Mouse (Mus musculus) liver (tissue): Measurements from ENCODE around the gene Stk40.
"Not testable (repeated sequence)": the region's sequence is repeated elsewhere in the genome, so short reads cannot be mapped to it uniquely, and the experiment has no call there.

Source experiments
- DNase-seq: peaks from one replicate; pipeline ENCODE4 v3.0.0-alpha.2; 2020; ENCODE audit warnings: mixed read lengths

The Stk40 gene

DNA sequence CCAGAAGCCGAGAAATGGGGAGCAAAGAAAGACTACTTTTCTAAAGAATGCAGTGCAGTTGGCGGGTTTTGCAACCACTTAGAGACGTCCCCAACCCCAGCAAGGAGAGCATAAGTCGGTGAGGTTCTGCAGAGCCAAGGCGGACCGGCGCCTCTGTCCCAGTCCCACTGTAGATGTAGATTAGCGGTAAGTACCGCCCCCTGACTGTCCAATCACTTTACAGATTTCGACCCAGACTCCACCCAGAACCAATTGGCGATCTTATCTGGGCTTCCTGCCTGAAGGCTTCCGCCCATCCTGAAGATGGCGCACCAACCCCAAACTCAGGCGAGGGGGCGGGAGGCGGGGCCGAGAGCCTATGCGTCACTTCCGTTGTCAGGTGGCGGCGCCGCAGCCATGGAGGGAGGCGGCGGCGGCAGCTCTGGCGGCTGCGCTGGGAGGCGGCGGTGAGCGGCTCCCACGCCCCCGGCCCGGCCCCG lies at the start of gene Stk40:
TSS of gene Stk40 (plus strand) at position 368 of the 479 bp plus-strand sequence.
- DNase-seq, result peak; percentile 98

DNA sequence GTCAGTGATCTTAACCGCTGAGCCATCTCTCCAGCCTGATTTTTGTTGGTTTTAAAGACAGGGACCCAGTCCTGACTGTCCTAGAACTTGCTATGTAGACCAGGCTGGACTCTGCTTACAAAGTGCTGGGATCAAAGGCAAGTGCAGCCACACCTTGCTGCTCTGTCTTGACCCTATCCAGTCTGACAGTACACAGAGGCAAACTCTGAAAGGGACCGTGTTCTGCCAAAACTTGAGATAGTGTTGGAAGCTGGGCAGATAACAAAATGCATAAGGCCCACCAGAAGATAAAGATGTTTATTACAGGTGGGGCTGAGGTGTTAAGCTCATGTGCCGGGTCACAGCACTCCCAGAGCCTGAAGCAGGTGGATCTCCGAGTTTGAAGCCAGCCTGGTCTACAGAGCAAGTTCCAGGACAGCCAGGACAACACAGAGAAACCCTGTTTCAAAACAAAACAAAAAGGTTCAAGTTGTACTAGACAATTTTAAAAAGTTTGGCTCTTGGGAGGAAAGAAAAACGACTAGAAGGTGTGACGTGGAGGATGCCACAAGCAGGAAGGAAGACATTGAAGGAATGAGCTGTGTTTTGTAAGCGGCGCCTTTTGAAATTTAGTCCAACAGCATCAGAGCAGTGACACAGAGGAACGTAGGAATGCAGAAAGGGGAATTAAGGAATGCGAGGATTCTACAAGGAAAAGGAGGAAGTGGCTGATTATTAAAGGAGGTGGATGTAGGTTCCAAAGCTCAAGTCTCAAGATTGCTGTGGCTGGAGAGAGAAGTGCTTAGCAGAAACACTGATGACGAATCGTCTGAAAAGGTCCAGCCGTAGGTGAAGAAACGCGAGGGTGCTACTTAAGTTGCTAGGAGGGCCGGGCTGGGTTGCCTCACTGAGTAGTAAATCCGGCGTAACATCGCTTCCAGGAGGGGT lies 46.3 kb upstream of the Stk40 start:
- peak; percentile 7 for DNase-seq

DNA sequence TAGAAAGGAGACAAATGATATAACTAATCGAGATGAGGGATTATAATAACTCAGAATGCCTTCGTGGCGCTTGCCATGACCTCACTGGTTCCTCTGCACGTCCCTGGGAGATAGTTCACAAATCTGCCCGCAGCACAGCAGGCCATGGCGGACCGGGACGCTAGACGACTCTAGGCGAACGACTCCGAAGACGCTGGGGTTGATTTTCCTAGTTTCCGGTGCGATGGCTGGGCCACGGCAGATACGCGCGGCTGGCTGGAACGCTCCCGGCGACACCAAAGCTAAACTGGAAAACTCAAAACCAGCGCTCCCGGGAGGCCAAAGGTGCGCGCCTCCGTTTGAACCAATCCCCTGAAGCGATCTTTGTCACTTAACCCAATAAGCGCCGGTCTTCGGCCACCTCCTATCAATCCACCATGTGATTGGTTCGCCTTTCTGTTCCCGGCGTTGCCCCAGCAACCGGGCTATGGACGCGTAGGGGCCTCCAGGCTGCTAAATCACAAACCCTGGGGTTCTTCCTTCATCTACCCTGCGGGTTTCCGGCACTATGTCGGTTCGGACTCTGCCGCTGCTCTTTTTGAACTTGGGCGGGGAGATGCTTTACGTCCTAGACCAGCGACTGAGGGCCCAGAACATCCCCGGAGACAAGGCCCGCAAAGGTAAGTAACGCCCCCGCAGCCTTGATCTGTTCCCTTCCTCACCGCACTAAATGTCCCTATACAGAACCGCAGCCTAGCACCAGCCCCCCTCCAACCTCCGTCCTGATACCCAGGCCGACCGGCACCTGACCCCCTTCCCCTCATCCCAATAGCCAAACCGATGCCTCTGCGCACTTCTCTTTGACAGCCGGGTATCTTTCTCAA lies 45.4 kb upstream of the Stk40 start, which contains the start of gene Oscp1:
TSS of gene Oscp1 (plus strand) at position 432 of the 863 bp plus-strand sequence.
- DNase-seq, result peak; percentile 90

DNA sequence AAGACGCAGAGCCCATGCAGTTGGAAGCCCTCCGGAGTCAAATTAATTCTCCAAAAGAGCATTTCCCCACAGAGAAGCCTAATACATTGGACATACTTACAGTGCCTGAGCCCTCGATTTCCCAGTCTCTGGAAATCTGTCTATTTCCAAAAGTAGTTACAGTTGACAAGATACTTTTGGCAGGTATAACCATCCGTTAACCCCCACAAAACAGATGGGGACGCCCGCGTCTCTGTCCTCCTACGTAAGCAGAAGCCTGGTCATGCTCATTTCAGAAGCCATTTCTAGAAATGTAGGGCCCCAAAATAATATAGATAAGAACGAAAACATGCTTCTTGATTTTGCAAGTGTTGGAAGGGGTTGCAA lies 44.8 kb upstream of the Stk40 start:
- no peak for DNase-seq

DNA sequence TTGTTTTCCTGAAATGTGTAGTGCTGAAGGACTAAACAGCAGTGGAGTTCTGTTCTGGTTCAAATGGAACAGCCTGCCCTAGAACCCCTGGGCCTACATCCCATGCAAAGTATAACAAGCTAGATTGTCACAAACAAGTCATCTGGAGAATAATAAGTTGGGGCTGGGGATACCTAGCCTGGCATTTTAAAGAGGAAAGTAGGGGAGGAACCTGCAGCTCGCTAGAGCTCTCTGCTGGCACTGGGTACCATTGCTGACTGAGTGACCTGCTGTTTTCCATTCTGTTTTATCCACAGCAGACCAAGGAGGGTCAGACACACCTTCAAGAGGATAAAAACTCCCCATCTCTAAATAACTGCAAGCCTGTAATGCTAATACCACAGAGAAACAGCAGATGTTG lies 40.9 kb upstream of the Stk40 start:
- DNase-seq, result no peak

DNA sequence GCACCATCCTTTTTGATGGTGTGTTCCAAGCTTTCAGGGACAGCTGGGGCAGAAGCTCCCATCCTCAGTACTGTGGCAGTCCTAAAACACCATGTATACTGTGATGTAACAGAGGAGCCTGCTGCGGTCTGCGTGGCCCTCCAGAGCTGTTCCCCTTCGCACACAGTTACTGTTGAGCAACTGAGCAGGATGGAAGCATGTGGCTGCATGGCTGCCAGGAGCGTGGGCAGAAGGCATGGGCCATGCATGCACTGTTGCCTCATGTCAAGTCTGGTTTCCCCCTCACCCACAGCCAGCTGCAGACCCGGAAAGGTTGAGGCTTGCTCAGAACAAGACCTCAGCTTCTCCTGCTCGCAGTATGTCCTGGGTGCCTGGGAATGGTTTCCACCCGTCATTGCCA lies 38.5 kb upstream of the Stk40 start:
- DNase-seq, result peak; percentile 10

DNA sequence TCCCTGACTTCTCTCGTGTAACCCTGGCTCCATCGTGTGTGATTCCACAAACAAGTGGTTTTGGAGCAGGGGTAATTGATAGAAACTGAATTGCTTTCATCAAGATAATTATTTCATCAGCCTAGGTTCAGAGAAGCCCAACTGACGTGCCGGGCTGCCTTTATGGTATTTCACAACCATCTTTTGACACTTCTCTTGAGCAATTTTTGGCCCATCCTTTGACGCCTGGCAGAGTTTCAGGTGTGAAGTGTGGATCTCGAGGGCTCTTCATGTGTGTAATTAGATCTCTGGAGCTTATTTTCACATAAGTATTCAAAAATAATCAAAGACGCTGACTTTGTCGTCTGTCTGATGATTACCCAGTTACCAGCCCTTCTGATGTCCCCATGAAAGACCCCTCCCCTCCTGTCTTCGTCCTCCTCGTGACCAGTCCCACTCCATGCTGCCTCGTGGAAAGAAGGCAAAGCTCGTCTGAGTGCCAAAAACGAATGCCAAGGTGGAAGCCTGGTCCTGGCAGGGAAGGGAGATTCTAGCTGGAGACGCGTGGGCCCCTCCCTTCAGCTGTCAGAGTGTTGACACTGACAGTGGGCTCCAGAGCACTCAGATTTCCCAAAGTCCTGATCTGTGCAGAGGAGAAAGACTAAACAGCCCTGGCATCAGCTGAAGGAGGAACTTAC lies 36.2 kb upstream of the Stk40 start:
- no peak for DNase-seq

DNA sequence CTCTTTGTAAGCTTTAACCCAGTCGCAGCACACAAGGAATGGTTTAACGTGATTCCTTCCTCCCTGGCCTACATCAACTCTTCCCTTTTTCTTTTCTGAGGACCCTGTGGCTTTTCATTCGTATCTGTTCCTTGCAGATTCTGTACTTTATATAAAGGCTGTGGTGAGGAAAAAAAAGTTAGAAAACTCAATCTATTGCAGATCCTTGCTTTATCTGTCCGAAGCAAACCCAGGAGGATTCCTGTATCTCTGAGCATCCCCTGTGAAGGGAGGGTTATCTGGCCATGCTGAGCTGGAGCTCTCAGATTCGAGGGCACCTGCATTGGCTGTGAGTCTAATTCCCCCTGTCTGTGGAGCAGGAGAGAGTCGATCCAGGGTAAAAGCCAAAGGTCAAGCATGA lies 34.9 kb upstream of the Stk40 start:
- DNase-seq, result no peak

DNA sequence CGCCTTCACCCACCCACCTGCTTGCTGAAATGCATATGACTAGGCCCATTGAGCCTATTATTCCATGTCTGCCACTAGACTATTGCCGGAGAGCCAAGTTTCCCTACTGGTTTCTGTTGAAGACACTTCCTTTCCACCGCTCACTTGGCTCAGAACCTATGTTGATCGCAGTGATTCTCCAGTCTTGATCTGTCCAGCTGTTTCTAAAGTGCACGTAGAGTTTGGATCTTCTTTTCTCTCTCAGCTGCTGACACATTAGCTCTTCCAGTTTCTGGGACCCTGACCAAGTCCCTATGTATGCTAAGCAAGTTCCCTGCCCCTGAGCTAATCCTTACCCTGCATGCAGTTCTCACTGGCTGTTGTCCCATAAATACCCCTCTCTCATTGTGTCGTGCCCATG lies 25.9 kb upstream of the Stk40 start:
- no peak for DNase-seq

DNA sequence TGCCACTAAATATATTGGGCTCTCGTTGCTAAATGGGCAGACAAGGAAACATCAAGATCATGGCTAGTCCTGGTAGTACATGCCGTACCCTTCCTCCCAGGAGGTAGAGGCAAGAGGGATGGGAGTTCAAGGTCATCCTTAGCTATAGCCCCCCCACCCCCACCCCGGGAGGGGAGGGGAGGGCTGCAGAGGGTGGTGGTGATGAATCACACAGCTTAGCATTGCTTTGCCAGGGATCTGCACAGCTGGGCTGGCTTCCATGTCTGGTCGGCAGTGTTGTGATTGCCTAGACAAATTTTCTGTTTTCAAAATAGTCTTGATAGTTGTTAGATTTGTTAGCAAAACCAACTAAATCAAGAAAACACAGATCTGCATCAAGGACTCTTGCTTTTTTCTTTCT lies 24.5 kb upstream of the Stk40 start:
- no peak for DNase-seq

DNA sequence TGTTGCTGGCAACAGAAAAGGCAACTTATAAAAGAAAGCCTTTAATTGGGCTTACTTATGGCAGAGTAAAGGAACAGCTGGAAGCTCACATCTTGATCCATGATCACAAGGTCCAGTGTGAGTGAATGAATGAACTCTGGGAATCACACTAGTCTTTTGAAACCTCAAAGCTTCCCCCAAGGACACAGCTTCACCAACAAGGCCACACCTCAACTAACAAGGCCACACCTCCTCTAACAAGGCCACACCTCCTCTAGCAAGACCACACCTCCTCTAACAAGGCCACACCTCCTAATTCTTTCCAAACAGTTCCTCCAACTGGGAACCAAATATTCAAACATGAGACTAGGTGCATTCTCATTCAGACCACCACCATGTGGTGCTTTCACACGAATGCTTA lies 22.2 kb upstream of the Stk40 start:
- no peak for DNase-seq

DNA sequence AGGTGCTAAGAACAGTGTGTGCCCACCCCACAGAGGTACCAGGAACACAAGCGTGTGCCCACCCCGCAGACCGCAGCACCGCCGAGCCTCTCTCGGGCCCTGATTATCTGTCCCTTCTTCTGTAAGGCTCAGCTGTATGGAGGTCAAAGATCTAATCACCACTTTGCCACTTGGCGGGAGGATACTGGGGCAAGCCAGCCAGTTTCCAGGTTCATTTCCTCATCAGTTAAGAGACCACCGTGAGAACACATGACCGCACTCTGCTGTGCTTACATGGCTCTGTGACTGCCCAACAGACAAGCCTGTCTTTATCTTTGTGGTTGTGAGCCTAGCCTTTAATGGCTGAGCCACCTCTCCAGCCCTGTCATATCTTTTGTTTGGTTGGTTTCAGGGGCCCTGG lies 20.7 kb upstream of the Stk40 start:
- DNase-seq, result no peak

DNA sequence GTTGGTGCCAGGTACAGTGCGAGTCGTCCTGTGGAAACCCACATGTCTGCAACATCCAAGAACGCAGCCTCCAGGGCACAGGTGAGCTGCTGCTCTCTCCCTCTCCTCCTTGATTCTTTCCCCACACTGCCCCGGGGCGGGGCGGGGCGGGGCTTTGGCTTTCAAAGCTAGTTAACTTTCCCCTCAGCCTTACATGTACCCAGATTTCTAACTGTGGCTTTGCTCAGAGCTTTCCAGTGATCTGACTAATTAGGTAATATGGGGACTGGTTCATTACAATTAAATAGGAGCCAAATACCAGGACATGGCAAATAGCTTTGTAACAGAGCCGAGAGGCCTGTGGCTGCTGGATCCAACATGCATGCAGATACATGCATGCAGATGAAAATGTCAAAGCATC lies 19.4 kb upstream of the Stk40 start:
- DNase-seq, result no peak

DNA sequence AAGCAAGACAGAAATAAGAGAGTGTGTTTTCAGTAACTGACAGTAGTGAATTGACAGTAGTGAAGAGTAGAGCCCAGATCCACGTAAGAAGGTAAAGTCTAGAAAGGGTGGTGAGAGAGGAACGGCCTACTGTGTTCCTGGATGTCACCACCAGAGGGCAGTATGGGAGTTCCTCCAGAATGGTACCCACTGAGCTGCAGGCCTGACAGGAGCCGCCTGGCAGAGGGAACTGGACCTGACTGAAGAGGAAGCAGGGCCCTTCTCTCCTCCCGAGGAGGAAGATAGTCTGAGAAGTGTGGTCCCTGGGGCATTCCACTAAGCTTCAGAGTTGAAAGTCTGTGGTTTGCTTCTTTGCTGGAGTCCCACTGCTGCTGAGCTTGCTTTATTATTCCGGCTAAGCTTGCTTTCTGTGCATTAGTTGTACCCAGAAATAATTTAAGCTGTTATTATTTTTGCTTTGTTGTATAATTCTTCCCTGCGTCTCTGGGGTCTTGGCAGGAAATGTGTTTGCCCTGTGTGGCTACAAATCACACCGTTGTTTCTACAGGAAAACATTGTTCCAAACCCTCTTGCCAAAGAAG lies 17.7 kb upstream of the Stk40 start:
- peak; percentile 87 for DNase-seq

DNA sequence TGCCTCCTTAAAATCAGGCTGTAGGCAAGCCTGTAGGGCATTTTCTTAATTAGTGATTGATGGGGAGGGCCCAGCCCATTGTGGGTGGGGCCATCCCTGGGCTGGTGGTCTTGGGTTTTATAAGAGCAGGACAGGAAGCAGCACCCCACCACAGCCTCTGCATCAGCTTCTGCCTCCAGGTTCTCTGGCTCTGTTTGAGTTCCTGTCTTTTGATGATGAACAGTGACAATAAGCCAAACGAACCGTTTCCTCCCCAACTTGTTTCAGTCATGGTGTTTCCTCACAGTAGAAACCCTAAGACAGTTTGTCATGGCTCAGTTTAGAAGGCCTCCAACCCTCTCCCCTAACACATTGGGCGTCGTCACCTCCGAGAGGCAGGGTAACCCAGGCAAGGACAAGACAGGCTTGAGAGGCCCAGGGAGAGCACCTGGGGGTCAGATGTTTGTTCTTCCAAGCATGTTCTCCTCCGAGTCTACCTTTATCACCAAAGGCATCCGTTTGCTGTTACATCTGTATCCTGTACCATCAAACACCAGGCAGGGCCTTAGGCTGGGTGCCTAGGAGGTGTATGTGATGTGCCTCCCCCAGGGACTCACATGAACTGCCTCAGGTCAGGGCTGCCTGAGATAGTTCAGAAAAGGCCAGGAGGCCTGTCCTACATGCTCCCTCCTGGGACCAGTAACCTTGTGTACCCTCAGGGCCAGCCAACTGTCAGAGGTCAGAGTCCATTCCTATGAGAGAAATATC lies 13.5 kb upstream of the Stk40 start:
- DNase-seq, result no peak

DNA sequence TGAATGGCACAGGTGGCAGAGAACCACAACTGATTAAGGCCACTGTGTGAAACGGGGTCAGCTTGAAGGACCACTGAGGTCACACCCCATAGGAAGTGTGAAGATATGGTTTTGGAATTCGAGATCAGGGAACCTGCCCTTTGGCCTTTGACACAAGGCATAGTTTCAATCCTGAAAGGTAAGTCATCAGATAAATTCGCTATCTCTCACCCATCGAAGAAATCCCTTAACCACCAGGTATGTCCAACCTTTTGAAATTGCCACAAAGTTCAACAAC lies 13.0 kb upstream of the Stk40 start:
- no peak for DNase-seq

DNA sequence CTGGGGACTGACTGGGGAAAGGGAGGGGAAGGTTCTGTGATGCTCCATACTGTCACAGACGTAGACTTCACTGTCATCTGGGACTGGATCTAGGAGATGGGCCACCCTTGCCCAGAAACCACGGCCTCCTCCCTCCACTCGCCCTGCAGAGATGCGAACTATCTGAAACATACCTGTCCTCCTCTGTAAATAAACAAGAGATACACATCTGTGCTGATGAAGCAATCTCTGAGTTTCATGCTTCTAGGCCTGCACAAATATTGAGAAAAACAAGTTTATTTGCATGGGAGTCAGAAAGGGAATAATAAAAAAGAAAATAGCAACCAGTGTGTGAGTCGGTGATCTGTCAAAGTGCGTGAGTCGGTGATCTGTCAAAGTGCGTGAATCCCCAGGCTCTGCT lies 11.9 kb upstream of the Stk40 start:
- no peak for DNase-seq

DNA sequence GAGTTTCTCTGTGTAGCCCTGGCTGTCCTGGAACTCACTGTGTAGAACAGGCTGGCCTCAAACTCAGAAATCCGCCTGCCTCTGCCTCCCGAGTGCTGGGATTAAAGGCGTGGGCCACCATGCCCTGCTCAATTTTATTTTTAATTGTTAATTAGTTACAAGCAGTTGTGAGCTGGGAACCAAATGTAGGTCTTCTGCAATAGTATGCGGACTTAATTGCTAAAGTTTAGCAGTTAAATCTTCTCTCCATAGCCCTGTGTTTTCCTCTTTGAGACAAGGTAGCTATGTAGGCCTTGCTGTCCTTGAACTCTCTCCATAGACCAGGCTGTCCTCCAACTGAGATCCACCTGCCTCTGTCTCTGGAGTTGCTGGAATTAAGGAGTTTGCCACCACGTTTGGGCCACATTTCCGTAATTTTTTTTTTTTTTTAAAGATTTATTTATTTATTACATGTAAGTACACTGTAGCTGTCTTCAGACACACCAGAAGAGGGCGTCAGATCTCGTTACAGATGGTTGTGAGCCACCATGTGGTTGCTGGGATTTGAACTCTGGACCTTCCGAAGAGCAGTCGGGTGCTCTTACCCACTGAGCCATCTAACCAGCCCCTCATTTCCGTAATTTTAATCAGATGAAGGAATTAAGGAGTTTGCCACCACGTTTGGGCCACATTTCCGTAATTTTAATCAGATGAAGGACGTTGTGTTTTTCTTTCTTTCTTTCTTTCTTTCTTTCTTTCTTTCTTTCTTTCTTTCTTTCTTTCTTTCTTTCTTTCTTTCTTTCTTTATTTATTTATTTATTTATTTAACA lies 7.9 kb upstream of the Stk40 start:
- not testable (repeated sequence) for DNase-seq

DNA sequence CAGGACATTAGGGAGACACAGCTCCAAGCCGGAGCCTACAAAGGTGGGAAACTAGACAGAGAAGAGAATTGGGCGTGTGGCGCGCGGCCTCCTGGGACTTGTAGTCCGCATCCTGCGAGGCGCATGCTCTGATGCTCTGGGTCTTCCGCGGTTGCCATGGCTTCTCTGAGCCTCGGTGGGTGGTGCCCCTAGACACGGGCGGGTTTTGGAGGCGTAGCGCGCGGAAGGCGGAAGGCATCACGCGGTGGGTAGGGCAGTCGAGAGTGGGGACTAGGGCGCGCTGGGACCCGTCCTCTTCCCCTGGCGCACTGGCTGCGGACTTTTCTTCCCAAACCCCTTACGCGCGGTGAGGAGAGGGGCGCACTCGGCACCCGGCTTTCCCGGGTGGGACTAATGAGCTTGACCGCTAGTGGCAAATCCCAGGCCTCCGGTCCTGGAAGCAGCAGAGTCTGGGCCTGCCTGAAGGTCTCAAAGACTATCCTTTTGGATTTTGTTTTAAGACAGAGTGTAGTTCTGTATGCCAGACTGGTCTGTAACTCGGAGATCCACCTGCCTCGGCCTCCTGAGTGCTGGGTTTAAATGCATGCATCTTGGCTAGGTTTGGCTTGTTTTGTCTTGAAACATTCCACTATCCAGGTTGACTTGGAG lies 7.2 kb upstream of the Stk40 start, which contains the start of gene Lsm10:
TSS of gene Lsm10 (plus strand) at position 160 of the 648 bp plus-strand sequence.
- DNase-seq, result peak; percentile 97

DNA sequence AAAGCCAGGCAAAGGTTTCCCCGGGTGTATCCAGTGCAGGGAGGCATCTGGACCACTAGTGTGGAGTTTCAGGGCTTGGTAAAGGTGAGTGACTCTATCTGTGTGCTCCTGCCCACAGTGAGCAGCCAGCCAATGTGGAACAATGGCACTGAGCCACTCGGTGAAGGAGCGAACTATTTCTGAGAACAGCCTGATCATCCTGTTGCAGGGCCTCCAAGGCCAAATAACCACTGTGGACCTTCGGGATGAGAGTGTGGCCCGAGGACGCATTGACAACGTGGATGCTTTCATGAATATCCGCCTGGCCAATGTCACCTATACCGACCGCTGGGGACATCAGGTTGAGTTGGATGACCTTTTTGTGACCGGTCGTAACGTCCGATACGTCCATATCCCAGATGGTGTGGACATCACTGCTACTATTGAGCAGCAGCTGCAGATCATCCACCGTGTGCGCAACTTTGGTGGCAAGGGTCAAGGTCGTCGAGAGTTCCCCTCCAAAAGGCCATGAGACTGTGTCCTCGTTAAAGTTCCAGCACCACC lies 6.0 kb upstream of the Stk40 start:
- no peak for DNase-seq
